Mouse (Mus musculus) hindbrain, embryonic 11.5 days (tissue): Measurements from ENCODE around the gene Plg. TPM values are rescaled to one million over a fixed set of nuclear protein-coding genes. Genes with fewer than 3 reads are reported as not detected.
A peak's percentile ranks its signal among the peaks of the same experiment; 100 is the strongest.

Experiments
- ATAC-seq: fragments of 200-750 bp; cut with Nextera tagmentation; 2 replicates; pipeline ENCODE4 v1.8.0; 2017; ENCODE audit warnings: mild to moderate bottlenecking, moderate TSS enrichment, moderate library complexity; ENCODE audit not compliant: low FRiP score
- DNase-seq: peaks from one replicate; pipeline ENCODE4 v3.0.0-alpha.2; 2015; ENCODE audit warnings: low spot score
- H3K27ac ChIP-seq: fragments of 300-500 bp; sonication (generic); 2 replicates; pipeline ENCODE4 v1.5.1; 2014; ENCODE audit warnings: mild to moderate bottlenecking, low read depth, low read length
- H3K27me3 ChIP-seq: fragments of 300-500 bp; sonication (generic); 2 replicates; pipeline ENCODE4 v1.6.1; 2014; ENCODE audit warnings: mild to moderate bottlenecking, low read length, moderate library complexity, mixed read lengths; ENCODE audit not compliant: control insufficient read depth, insufficient read depth
- H3K36me3 ChIP-seq: fragments of 300-500 bp; sonication (generic); 2 replicates; pipeline ENCODE4 v1.6.1; 2014; ENCODE audit warnings: mild to moderate bottlenecking, low read length, moderate library complexity, mixed read lengths; ENCODE audit not compliant: control insufficient read depth, insufficient read depth
- H3K4me1 ChIP-seq: fragments of 300-500 bp; sonication (generic); replicated peaks from 2 replicates; pipeline ENCODE4 v1.6.1; 2014; ENCODE audit warnings: low read length, mixed read lengths; ENCODE audit not compliant: control insufficient read depth, insufficient read depth
- H3K4me2 ChIP-seq: fragments of 300-500 bp; sonication (generic); replicated peaks from 2 replicates; pipeline ENCODE4 v1.6.1; 2014; ENCODE audit warnings: mild to moderate bottlenecking, low read depth, low read length
- H3K4me3 ChIP-seq: fragments of 300-500 bp; sonication (generic); 2 replicates; pipeline ENCODE4 v1.5.1; 2014; ENCODE audit warnings: low read depth, low read length
- H3K9ac ChIP-seq: fragments of 300-500 bp; sonication (generic); 2 replicates; pipeline ENCODE4 v1.6.1; 2014; ENCODE audit warnings: low read depth, low read length
- H3K9me3 ChIP-seq: fragments of 300-500 bp; sonication (generic); 2 replicates; pipeline ENCODE4 v1.6.1; 2016; ENCODE audit warnings: low read length; ENCODE audit not compliant: control insufficient read depth
- WGBS: fragments of 180-500 bp; shearing (Covaris S2); extraction: QIAGEN DNeasy Blood & Tissue Kit; methylation state at CpG from one replicate; pipeline ENCODE4 v1.1.7; 2014; 5-methylcytosine and 5-hydroxymethylcytosine counted together
- polyA plus RNA-seq: library from polyadenylated mRNA; unstranded; fragments of >200 nt; fragmentation: Nextera tagmentation; extraction: Ambion mirVana; gene quantifications from 2 replicates; pipeline ENCODE4 v1.2.1, GENCODE M21; 2014

The Plg gene
- polyA plus RNA-seq, 1 experiment from 2014 or later = not detected

DNA sequence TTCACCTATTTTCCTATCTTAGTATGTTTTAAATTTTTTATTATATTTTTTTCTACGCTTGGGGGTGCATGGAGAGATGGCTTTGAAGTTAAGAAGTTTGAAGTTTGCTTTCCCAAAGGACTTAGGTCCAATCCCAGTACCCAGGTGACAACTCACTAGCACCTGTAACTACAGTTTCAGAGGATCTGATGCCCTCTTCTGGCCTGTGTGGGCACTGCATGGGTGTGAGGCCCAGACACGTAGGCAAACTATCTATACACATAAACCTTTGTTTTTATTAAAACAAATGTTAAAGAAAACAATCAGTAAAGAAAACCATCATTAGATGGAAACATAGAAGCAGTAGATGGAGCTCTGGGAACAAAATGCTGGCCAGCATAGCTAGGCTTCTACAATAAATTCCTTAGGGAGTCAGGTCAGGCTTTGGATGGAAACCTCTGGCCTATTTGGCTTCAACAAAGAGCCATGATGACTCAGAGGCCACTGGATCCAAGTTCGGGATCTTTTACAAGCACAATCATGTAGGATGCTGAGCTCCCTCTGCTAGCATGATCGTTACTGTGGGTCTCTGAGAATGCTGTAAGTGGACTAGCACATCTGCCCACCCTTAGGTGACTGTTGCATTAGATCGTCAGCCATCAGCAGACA is 76.9 kb downstream of the Plg start:
- WGBS = 82% methylated on average over 5 of the region's 5 CpGs
- peak; percentile 19 for DNase-seq
- no peak overlapping the region for H3K4me2 ChIP-seq
- no peak for ATAC-seq
- no peak overlapping the region for H3K27ac ChIP-seq
- no peaks in the 10 kb centered on the region for H3K4me1 ChIP-seq
- no peaks in the 10 kb centered on the region for H3K9me3 ChIP-seq
- no peak overlapping the region for H3K4me3 ChIP-seq
- no peaks in the 10 kb centered on the region for H3K27me3 ChIP-seq
- no peaks in the 10 kb centered on the region for H3K36me3 ChIP-seq
- no peak overlapping the region for H3K9ac ChIP-seq

DNA sequence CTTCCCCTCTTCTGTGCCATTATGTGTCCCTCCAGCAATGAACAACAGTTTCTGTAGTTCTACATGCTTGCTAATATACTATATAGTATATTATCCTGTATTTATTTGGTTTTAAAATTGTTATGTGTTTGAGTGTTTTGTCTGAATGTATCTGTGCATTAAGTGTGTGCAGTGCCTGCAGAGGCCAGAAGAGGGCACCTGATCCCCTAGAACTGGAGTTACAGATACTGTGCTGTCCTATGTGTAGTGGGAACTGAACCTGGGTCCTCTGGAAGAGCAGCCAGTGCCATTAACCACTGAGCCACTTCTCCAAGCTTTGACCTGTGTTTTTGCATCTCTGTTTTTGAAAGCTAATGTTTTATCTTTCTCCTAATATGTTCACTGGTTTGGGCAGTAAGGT is 82.8 kb downstream of the Plg start:
- ATAC-seq (no peak), DNase-seq (no peak)
- Histone ChIP-seq H3K4me1 (no peaks in the 10 kb centered on the region), H3K4me3 (no peak overlapping the region), H3K4me2 (no peak overlapping the region), H3K36me3 (no peaks in the 10 kb centered on the region), H3K9ac (no peak overlapping the region), H3K27me3 (no peaks in the 10 kb centered on the region), H3K27ac (no peak overlapping the region), H3K9me3 (no peaks in the 10 kb centered on the region)

- H3K27ac ChIP-seq = no peak overlapping the region
- WGBS = 79% methylated on average over 4 of the region's 4 CpGs
- no peaks in the 10 kb centered on the region for H3K27me3 ChIP-seq
- H3K4me3 ChIP-seq = no peak overlapping the region
- ATAC-seq (no peak), DNase-seq (no peak)
- H3K9me3 ChIP-seq = no peaks in the 10 kb centered on the region
- H3K36me3 ChIP-seq = no peaks in the 10 kb centered on the region
- H3K4me1 ChIP-seq = no peaks in the 10 kb centered on the region
- H3K9ac ChIP-seq = no peak overlapping the region
- H3K4me2 ChIP-seq = no peak overlapping the region
Measured at GRCm38 (mm10) chr17:12466501-12467000, 88.1 kb downstream of the Plg start.

DNA sequence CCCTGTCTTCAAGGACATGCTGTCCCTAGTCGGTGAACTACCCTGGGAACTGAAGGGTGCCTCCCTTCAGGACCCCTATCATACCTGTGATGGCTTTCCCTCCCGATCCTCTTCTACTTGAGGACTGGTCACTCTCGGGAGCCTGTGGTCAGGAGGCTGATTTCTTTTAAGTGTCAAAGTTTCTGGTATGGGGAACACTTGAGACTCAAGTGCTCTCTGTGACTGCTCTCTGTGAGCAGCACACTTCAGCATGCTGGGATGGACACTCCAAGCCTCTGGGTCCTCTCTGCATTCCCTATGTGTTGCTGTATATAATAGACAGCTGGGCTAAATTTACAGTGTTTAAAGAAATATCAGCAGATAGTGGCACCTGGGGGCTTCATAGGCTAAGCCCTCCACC is 89.2 kb downstream of the Plg start:
- H3K27me3 ChIP-seq = no peaks in the 10 kb centered on the region
- H3K36me3 ChIP-seq = no peaks in the 10 kb centered on the region
- no peak overlapping the region for H3K4me2 ChIP-seq
- no peaks in the 10 kb centered on the region for H3K9me3 ChIP-seq
- H3K27ac ChIP-seq = no peak overlapping the region
- 78% methylated on average over 3 of the region's 3 CpGs for WGBS
- no peak overlapping the region for H3K9ac ChIP-seq
- ATAC-seq (no peak), DNase-seq (no peak)
- H3K4me1 ChIP-seq = no peaks in the 10 kb centered on the region
- H3K4me3 ChIP-seq = no peak overlapping the region

- ATAC-seq (no peak), DNase-seq (no peak)
- H3K27ac ChIP-seq = no peak overlapping the region
- H3K9ac ChIP-seq = no peak overlapping the region
- no peaks in the 10 kb centered on the region for H3K27me3 ChIP-seq
- no peaks in the 10 kb centered on the region for H3K4me1 ChIP-seq
- no peak overlapping the region for H3K4me2 ChIP-seq
- no peaks in the 10 kb centered on the region for H3K36me3 ChIP-seq
- no peak overlapping the region for H3K4me3 ChIP-seq
- WGBS = 85% methylated on average over 5 of the region's 5 CpGs
- H3K9me3 ChIP-seq = no peaks in the 10 kb centered on the region
Measured at GRCm38 (mm10) chr17:12468745-12469144, 90.3 kb downstream of the Plg start.

Other genes with a start within 250 kb of the Plg start
- 45.8 and 62.3 TPM in 2 replicates for gene Map3k4, start 59.8 kb upstream of the Plg start, polyA plus RNA-seq
- gene Slc22a3, start 129.1 kb downstream of the Plg start, polyA plus RNA-seq = 0.17 and 0.35 TPM in 2 replicates
- gene Slc22a2, start 205.5 kb downstream of the Plg start, polyA plus RNA-seq = not detected in 2 replicates